Mouse (Mus musculus) embryonic facial prominence, embryonic 15.5 days (tissue): Measurements from ENCODE around the gene Sbno1. TPM values are rescaled to one million over a fixed set of nuclear protein-coding genes. Genes with fewer than 3 reads are reported as not detected.

Experiments used
- ATAC-seq: fragments of 200-750 bp; cut with Nextera tagmentation; 2 replicates; pipeline ENCODE4 v1.8.0; 2017; ENCODE audit warnings: low read depth, moderate TSS enrichment; ENCODE audit not compliant: insufficient number of reproducible peaks, low FRiP score, low TSS enrichment
- H3K27ac ChIP-seq: fragments of 300-500 bp; sonication (generic); replicated peaks from 2 replicates; pipeline ENCODE4 v1.5.1; 2015; ENCODE audit warnings: mild to moderate bottlenecking, inconsistent platforms
- H3K27me3 ChIP-seq: fragments of 300-500 bp; sonication (generic); 2 replicates; pipeline ENCODE4 v1.6.1; 2015; ENCODE audit warnings: inconsistent platforms
- H3K36me3 ChIP-seq: fragments of 300-500 bp; sonication (generic); 2 replicates; pipeline ENCODE4 v1.6.1; 2015; ENCODE audit warnings: mild to moderate bottlenecking, inconsistent platforms
- H3K4me1 ChIP-seq: fragments of 300-500 bp; sonication (generic); 2 replicates; pipeline ENCODE4 v1.6.1; 2015; ENCODE audit warnings: inconsistent platforms
- H3K4me2 ChIP-seq: fragments of 300-500 bp; sonication (generic); replicated peaks from 2 replicates; pipeline ENCODE4 v1.6.1; 2015; ENCODE audit warnings: mild to moderate bottlenecking, inconsistent platforms
- H3K4me3 ChIP-seq: fragments of 300-500 bp; sonication (generic); replicated peaks from 2 replicates; pipeline ENCODE4 v1.5.1; 2015; ENCODE audit warnings: mild to moderate bottlenecking, inconsistent platforms
- H3K9ac ChIP-seq: fragments of 300-500 bp; sonication (generic); 2 replicates; pipeline ENCODE4 v1.6.1; 2015; ENCODE audit warnings: inconsistent platforms
- H3K9me3 ChIP-seq: fragments of 300-500 bp; sonication (generic); replicated peaks from 2 replicates; pipeline ENCODE4 v1.6.1; 2016; ENCODE audit warnings: inconsistent platforms
- WGBS: fragments of 180-500 bp; shearing (Covaris S2); methylation state at CpG from one replicate; pipeline ENCODE4 v1.1.7; 2015; 5-methylcytosine and 5-hydroxymethylcytosine counted together
- microRNA-seq: library from miRNA; unstranded; fragments of <30 nt; microRNA quantifications from one replicate; pipeline ENCODE4, GENCODE M21; 2016; ENCODE audit warnings: borderline number of aligned reads
- polyA plus RNA-seq: library from polyadenylated mRNA; unstranded; fragments of >200 nt; fragmentation: Nextera tagmentation; extraction: Ambion mirVana; gene quantifications from 2 replicates; pipeline ENCODE4 v1.2.1, GENCODE M21; 2015

Gene Sbno1
- polyA plus RNA-seq, 1 experiment from 2014 or later, result 75.9 TPM

- peak overlapping the region; percentile 97 for H3K27ac ChIP-seq
- H3K9me3 ChIP-seq, result no peaks in the 10 kb centered on the region
- 6% methylated on average over 8 of the region's 8 CpGs for WGBS
Observed at GRCm38 (mm10) chr5:124326829-124327228, 99.0 kb downstream of the Sbno1 start.

More at GRCm38 (mm10) chr5:124326829-124327228, 99.0 kb downstream of the Sbno1 start:
- peak overlapping the region; percentile 68 for H3K4me2 ChIP-seq
- H3K4me1 ChIP-seq, result peaks cover 16% of the 10 kb centered on the region
- no peaks in the 10 kb centered on the region for H3K27me3 ChIP-seq
- no peak for ATAC-seq
- H3K4me3 ChIP-seq, result peak overlapping the region; percentile 69
- 0 out of 2 replicates have a peak, but pooled peaks cover 2% of the 10 kb centered on the region for H3K36me3 ChIP-seq
- peak overlapping the region; percentile 33 for H3K9ac ChIP-seq

Small RNAs within 50 kb of the gene (microRNA-seq; reads per million reads assigned to microRNA genes)
- gene Gm27486, result 0.69 reads per million

Other genes with a start within 250 kb of the Sbno1 start
- gene Pitpnm2, start 176.2 kb downstream of the Sbno1 start, polyA plus RNA-seq, result 5.0 and 5.9 TPM in 2 replicates
- 6.8 and 9.6 TPM in 2 replicates for gene Mphosph9, start 98.0 kb downstream of the Sbno1 start, polyA plus RNA-seq
- gene 2810006K23Rik, start 97.9 kb downstream of the Sbno1 start, polyA plus RNA-seq, result 16.9 and 17.8 TPM in 2 replicates
- gene Cdk2ap1, start 62.9 kb downstream of the Sbno1 start, polyA plus RNA-seq, result 48.7 and 66.6 TPM in 2 replicates
- gene Kmt5a, start 13.9 kb upstream of the Sbno1 start, polyA plus RNA-seq, result 71.2 and 72.0 TPM in 2 replicates
- gene Rilpl2, start 52.4 kb upstream of the Sbno1 start, polyA plus RNA-seq, result 38.0 and 40.2 TPM in 2 replicates
- 26.3 and 26.5 TPM in 2 replicates for gene Snrnp35, start 57.1 kb upstream of the Sbno1 start, polyA plus RNA-seq
- 23.2 and 25.1 TPM in 2 replicates for gene Rilpl1, start 105.4 kb upstream of the Sbno1 start, polyA plus RNA-seq
- 566 and 571 TPM in 2 replicates for gene Tmed2, start 114.7 kb upstream of the Sbno1 start, polyA plus RNA-seq
- 14.9 and 17.7 TPM in 2 replicates for gene Ddx55, start 126.9 kb upstream of the Sbno1 start, polyA plus RNA-seq
- 66.4 and 72.3 TPM in 2 replicates for gene Eif2b1, start 153.1 kb upstream of the Sbno1 start, polyA plus RNA-seq
- gene Gtf2h3, start 153.1 kb upstream of the Sbno1 start, polyA plus RNA-seq, result 58.2 and 60.3 TPM in 2 replicates
- gene Atp6v0a2, start 202.6 kb upstream of the Sbno1 start, polyA plus RNA-seq, result 41.9 and 45.3 TPM in 2 replicates